Mouse (Mus musculus) right cerebral cortex, postnatal 25 days (tissue): Measurements from ENCODE around the gene Syndig1.

ENCODE experiments used
- DNase-seq: peaks from one replicate; pipeline ENCODE4 v3.0.0; 2022

Gene Syndig1

GRCm38 (mm10) chr2:149987610-149988009 is 158.6 kb downstream of the Syndig1 start:
- no peak for DNase-seq

GRCm38 (mm10) chr2:149991506-149991905 is 162.5 kb downstream of the Syndig1 start:
- DNase-seq = no peak

GRCm38 (mm10) chr2:149992921-149993320 is 163.9 kb downstream of the Syndig1 start:
- no peak for DNase-seq

GRCm38 (mm10) chr2:149996382-149996964 is 167.5 kb downstream of the Syndig1 start:
- no peak for DNase-seq

- DNase-seq = no peak
Measured at GRCm38 (mm10) chr2:149997657-149998056, 168.6 kb downstream of the Syndig1 start.

- DNase-seq = no peak
Measured at GRCm38 (mm10) chr2:149998373-149999108, 169.5 kb downstream of the Syndig1 start.

GRCm38 (mm10) chr2:150000564-150000963 is 171.6 kb downstream of the Syndig1 start:
- DNase-seq = no peak

GRCm38 (mm10) chr2:150003499-150003898 is 174.5 kb downstream of the Syndig1 start:
- no peak for DNase-seq

- no peak for DNase-seq
Measured at GRCm38 (mm10) chr2:150012787-150013346, 183.9 kb downstream of the Syndig1 start.

- no peak for DNase-seq
Measured at GRCm38 (mm10) chr2:150013785-150014184, 184.8 kb downstream of the Syndig1 start.

- no peak for DNase-seq
Measured at GRCm38 (mm10) chr2:150016303-150016702, 187.3 kb downstream of the Syndig1 start.

- no peak for DNase-seq
Measured at GRCm38 (mm10) chr2:150020706-150021105, 191.7 kb downstream of the Syndig1 start.

GRCm38 (mm10) chr2:150023873-150024339 is 194.9 kb downstream of the Syndig1 start:
- DNase-seq = no peak

- DNase-seq = no peak
Measured at GRCm38 (mm10) chr2:150043531-150043930, 214.5 kb downstream of the Syndig1 start.
